Mouse (Mus musculus) kidney, embryonic 16.5 days (tissue): ENCODE results near the gene Rbmxl1. TPM values are rescaled to one million over a fixed set of nuclear protein-coding genes. Genes with fewer than 3 reads are reported as not detected.
"Not testable (repeated sequence)": the region's sequence is repeated elsewhere in the genome, so short reads cannot be mapped to it uniquely, and the experiment has no call there.

Experiments used
- ATAC-seq: fragments of 200-750 bp; cut with Nextera tagmentation; 2 replicates; pipeline ENCODE4 v1.8.0; 2017; ENCODE audit warnings: moderate TSS enrichment; ENCODE audit not compliant: low FRiP score, low TSS enrichment
- H3K27ac ChIP-seq: fragments of 300-500 bp; sonication (generic); 2 replicates; pipeline ENCODE4 v1.5.1; 2014; ENCODE audit warnings: low read length
- H3K27me3 ChIP-seq: fragments of 300-500 bp; sonication (generic); 2 replicates; pipeline ENCODE4 v1.6.1; 2014; ENCODE audit warnings: low read length, control low read depth, mixed read lengths; ENCODE audit not compliant: insufficient read depth
- H3K36me3 ChIP-seq: fragments of 300-500 bp; sonication (generic); 2 replicates; pipeline ENCODE4 v1.6.1; 2014; ENCODE audit warnings: low read length, control low read depth, mixed read lengths; ENCODE audit not compliant: insufficient read depth
- H3K4me1 ChIP-seq: fragments of 300-500 bp; sonication (generic); 2 replicates; pipeline ENCODE4 v1.6.1; 2014; ENCODE audit warnings: low read length, control low read depth, mixed read lengths; ENCODE audit not compliant: insufficient read depth
- H3K4me2 ChIP-seq: fragments of 300-500 bp; sonication (generic); replicated peaks from 2 replicates; pipeline ENCODE4 v1.6.1; 2014; ENCODE audit warnings: low read depth, low read length
- H3K4me3 ChIP-seq: fragments of 300-500 bp; sonication (generic); 2 replicates; pipeline ENCODE4 v1.5.1; 2014; ENCODE audit warnings: mild to moderate bottlenecking, low read length
- H3K9ac ChIP-seq: fragments of 300-500 bp; sonication (generic); replicated peaks from 2 replicates; pipeline ENCODE4 v1.6.1; 2014; ENCODE audit warnings: low read length
- H3K9me3 ChIP-seq: fragments of 300-500 bp; sonication (generic); 2 replicates; pipeline ENCODE4 v1.6.1; 2016; ENCODE audit warnings: low read length, control low read depth
- WGBS: fragments of 180-500 bp; shearing (Covaris S2); extraction: QIAGEN DNeasy Blood & Tissue Kit; methylation state at CpG from one replicate; pipeline ENCODE4 v1.1.7; 2014; 5-methylcytosine and 5-hydroxymethylcytosine counted together
- polyA plus RNA-seq: library from polyadenylated mRNA; unstranded; fragments of >200 nt; fragmentation: Nextera tagmentation; extraction: Ambion mirVana; gene quantifications from 2 replicates; pipeline ENCODE4 v1.2.1, GENCODE M21; 2015

Gene Rbmxl1
- polyA plus RNA-seq, 1 experiment from 2014 or later = 234 TPM

DNA sequence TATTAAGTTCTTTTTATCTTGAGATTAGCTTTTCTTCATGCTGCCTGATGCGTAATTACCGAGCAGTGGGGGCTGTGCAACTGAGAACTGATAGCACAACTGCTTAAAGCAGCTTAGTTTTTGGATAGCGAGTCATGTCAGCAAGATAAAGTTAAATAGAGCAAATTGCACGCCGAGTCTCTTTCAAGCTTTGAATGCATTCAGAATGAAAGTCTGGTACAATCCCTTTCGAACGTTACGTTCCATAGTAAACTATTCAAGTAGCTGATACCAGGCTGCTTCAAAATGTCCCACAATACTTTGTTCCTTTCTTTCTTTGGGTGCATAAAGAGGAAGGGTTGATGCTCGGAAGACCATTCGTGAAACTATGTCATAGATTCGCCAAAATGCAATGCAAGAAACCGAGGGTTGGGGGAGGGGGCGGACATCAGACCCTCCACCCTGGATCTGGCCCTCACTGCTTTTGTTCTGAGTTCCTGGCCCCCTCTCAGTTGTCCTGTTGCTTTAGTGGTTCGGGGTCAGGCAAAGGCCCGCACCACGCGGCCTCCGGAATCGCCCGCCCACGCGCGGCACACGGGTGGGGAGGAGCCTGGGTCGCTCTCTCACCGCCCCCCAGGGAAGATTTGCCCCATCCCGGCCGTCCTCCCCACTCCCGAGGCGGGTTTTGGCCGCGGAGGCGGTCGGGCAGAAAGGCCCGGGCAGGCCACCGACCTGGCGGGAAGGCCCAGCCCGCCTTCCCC, 549 bp downstream of the Rbmxl1 start:
- Histone ChIP-seq H3K9me3 (no peaks in the 10 kb centered on the region), H3K27me3 (no peaks in the 10 kb centered on the region), H3K27ac (peak overlapping the region; percentile 97), H3K4me1 (peaks cover 12% of the 10 kb centered on the region), H3K4me2 (peak overlapping the region; percentile 96), H3K4me3 (peak overlapping the region; percentile 84), H3K9ac (peak overlapping the region; percentile 99), H3K36me3 (peaks cover 30% of the 10 kb centered on the region)
- WGBS = under 1% methylated on average over 30 of the region's 38 CpGs
- ATAC-seq = peak; percentile 40; the same call in 1 of the 2 replicates

DNA sequence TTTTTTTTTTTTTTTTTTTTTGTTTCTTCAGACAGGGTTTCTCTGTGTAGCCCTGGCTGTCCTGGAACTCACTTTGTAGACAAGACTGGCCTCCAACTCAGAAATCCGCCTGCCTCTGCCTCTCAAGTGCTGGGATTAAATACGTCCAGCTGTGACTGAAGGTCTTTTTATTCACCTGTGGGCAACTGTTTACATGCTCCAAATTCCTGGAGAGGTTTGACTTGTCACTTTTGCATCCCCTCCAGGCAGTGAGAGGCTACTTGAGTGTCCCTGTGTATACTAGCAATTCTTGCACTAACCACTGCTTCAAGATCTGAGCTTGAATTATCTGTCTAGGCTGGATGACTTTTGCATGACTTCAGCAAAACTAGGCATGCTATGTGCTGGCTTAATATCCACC, 6.0 kb downstream of the Rbmxl1 start:
- H3K4me3 ChIP-seq = no peak overlapping the region
- ATAC-seq = no peak
- 78% methylated on average over 2 of the region's 2 CpGs for WGBS

DNA sequence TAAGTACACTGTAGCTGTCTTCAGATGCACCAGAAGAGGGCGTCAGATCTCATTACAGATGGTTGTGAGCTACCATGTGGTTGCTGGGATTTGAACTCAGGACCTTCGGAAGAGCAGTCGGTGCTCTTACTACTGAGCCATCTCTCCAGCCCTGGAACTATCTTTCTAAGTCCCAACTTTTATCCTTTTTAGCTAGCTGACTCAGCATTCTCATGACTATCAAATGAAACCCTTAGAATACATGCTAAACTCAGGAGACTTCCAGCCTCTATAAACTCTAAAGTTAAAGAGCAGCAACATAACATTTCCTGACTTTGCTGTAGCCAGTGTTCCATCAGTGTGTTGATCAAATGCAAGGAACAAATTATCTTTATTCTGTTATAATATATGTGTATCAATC, 12.4 kb downstream of the Rbmxl1 start:
- not testable (repeated sequence) for H3K9me3 ChIP-seq, H3K27me3 ChIP-seq, H3K4me1 ChIP-seq, ATAC-seq, H3K9ac ChIP-seq, H3K27ac ChIP-seq, H3K4me3 ChIP-seq, H3K4me2 ChIP-seq, H3K36me3 ChIP-seq
- 100% methylated on average over 3 of the region's 3 CpGs for WGBS

More for the DNA sequence above, 6.0 kb downstream of the Rbmxl1 start:
- Histone ChIP-seq H3K27me3 (no peaks in the 10 kb centered on the region), H3K4me2 (no peak overlapping the region), H3K4me1 (peaks cover 6% of the 10 kb centered on the region), H3K27ac (no peak overlapping the region), H3K9ac (no peak overlapping the region), H3K9me3 (no peaks in the 10 kb centered on the region), H3K36me3 (peaks cover 26% of the 10 kb centered on the region)

DNA sequence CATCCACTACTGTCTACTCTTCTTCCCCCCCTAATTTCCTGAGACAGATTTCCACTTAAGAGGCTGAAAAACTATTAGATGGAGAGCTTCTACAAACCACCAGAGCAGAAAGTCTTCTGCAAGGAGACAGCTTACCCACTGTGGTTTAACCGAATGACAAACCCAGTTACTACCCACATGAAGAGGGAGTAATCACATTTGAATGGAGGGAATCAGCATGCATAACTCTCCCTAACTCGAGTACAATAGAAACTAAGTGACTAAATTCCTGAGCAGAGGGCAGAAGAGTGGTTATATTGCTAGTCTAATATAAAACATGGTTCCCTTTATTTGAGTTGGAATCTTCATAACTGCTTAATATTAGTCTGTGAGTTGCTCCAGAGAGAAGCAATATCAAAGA, 15.7 kb downstream of the Rbmxl1 start:
- 40% methylated on average over 2 of the region's 2 CpGs for WGBS
- no peaks in the 10 kb centered on the region for H3K27me3 ChIP-seq

DNA sequence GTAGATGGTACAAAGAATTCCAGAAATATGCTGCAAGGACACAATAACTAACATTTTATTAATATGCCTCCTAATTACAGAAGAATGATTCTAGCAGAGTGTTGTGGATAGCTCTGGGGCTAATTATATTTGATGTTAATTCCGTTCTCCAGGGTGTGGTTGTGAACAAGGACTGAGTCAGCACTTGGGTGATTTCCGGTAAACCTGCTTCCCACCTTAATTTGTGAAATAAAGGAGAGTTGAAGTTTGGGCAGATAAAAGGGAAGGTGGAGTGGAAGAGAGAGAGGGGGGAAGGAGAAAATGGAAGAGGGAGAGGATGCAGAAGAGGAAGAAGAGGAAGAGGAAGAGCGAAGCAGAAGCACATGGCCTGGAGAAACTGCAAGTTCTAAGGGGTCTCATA, 19.0 kb downstream of the Rbmxl1 start:
- Histone ChIP-seq H3K4me3 (no peak overlapping the region), H3K4me2 (no peak overlapping the region), H3K27me3 (no peaks in the 10 kb centered on the region), H3K27ac (no peak overlapping the region), H3K36me3 (no peaks in the 10 kb centered on the region), H3K9me3 (no peaks in the 10 kb centered on the region), H3K4me1 (no peaks in the 10 kb centered on the region), H3K9ac (no peak overlapping the region)
- no peak for ATAC-seq
- 75% methylated on average over 3 of the region's 3 CpGs for WGBS

More for the DNA sequence above, 15.7 kb downstream of the Rbmxl1 start:
- Histone ChIP-seq H3K4me2 (no peak overlapping the region), H3K9ac (no peak overlapping the region), H3K36me3 (no peaks in the 10 kb centered on the region), H3K4me3 (no peak overlapping the region), H3K4me1 (no peaks in the 10 kb centered on the region), H3K27ac (no peak overlapping the region), H3K9me3 (no peaks in the 10 kb centered on the region)
- no peak for ATAC-seq

DNA sequence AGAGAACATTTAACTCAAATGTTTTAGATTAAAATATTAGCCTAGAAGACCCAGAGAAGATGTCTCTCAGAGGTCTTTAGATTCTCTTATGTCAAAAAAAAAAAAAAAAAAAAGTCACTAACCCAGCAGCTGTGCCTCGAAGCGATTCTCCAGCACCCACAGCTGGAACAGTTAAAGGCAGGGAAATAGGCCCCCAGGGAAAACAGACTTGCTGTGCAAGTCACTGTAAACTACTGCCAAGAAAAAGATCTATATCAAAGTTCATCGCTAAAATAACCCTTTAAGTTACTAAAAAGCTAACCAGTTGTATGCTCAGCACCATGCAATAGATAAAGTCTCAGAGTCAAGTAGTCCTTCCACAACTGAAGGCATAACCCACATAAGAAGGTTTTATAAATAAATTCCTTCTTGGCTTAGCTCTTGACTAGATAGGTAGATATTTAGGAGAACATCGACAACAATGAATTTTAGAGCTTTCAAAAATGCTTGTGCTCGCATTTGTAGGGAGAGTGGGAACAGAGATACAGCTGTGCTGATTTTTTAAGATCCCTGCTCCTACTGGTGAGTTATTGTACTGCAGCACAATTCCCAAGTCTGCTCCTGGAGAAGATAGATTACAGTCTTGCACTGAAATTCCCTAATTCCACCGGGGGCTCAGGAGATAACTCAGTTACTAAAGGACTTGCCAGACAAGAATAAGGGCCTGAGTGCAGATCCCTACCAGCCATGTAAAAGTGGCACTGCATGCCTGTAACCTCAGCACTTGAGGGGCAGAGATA, 31.5 kb downstream of the Rbmxl1 start:
- Histone ChIP-seq H3K27me3 (no peaks in the 10 kb centered on the region), H3K4me1 (no peaks in the 10 kb centered on the region), H3K4me2 (no peak overlapping the region), H3K9me3 (no peaks in the 10 kb centered on the region), H3K9ac (no peak overlapping the region), H3K36me3 (no peaks in the 10 kb centered on the region), H3K4me3 (no peak overlapping the region), H3K27ac (no peak overlapping the region)
- WGBS = 41% methylated on average over 6 of the region's 6 CpGs
- no peak for ATAC-seq

DNA sequence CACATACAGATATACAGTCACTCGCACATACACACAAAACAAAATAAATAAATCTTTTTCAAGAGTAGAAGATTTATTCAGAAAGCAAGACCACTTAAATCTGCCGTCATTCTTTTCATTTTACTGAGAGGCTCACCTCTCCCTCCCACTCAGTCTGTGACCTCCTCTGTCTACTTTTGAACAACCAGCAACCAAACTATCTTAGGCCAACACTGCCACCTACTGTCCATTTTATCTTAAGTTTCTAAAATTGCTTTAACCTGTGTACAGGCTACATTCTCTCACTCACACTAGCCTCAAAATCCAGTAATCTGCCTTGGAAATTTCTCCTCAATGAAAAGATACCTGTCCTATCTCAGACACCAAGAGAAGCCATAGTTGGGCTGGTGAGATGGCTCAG, 40.8 kb downstream of the Rbmxl1 start:
- 70% methylated on average over 2 of the region's 2 CpGs for WGBS
- Histone ChIP-seq H3K9me3 (peaks cover 4% of the 10 kb centered on the region; the same call in 1 of the 2 replicates), H3K36me3 (no peaks in the 10 kb centered on the region), H3K9ac (no peak overlapping the region), H3K4me1 (no peaks in the 10 kb centered on the region), H3K27me3 (no peaks in the 10 kb centered on the region), H3K4me2 (no peak overlapping the region), H3K4me3 (no peak overlapping the region), H3K27ac (no peak overlapping the region)
- ATAC-seq = no peak

DNA sequence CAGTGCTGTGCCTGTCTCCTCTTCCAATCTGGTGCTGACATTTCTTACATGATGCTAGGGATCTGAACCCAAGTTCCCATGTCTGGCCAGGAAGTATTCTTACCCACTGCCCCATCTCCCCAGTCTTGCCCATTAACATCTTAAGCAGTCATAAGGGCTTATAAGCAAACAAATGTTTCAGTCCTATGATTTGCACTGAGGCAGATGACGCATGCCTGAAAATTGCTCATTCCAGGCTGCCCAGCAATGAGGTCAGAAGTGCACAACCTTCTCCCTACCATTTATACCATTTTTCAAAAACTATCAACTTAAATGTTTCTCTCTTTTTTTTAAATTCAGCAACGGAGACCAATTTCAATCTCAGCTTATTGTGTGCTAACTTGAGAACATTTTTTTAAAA, 44.8 kb downstream of the Rbmxl1 start:
- no peaks in the 10 kb centered on the region for H3K4me1 ChIP-seq
- H3K9me3 ChIP-seq = peaks cover 4% of the 10 kb centered on the region; the same call in 1 of the 2 replicates
- WGBS = 69% methylated on average over 2 of the region's 2 CpGs
- H3K27ac ChIP-seq = no peak overlapping the region
- H3K36me3 ChIP-seq = no peaks in the 10 kb centered on the region
- no peak overlapping the region for H3K4me3 ChIP-seq
- H3K4me2 ChIP-seq = no peak overlapping the region
- H3K9ac ChIP-seq = no peak overlapping the region
- H3K27me3 ChIP-seq = no peaks in the 10 kb centered on the region
- ATAC-seq = no peak

DNA sequence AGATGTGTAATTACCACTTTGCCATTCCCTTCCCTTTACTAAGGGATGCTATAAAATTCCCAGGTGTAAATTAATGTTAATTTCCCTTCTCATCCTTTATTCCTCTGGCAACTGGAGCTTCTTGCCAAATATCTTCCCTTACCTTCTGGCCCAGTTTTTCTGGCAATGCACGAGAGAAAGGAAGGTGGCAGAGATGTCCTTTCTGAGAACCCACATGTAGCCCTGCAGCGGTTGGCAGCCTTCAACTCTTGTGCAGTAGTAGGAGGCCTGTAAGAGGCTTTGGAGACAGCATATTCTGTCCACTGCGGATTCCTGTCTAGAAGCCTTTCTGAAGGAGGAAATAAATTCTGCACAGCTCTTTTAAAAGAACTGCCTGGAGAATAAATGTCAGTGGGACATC, 52.3 kb downstream of the Rbmxl1 start:
- 78% methylated on average over 3 of the region's 3 CpGs for WGBS
- Histone ChIP-seq H3K4me1 (no peaks in the 10 kb centered on the region), H3K27ac (no peak overlapping the region), H3K36me3 (no peaks in the 10 kb centered on the region), H3K4me2 (no peak overlapping the region), H3K27me3 (no peaks in the 10 kb centered on the region), H3K9me3 (no peaks in the 10 kb centered on the region), H3K9ac (no peak overlapping the region), H3K4me3 (no peak overlapping the region)
- no peak for ATAC-seq
